Mouse (Mus musculus) thymus, adult 2 months (tissue): ENCODE measurements around the gene Cisd3. TPM values are rescaled to one million over a fixed set of nuclear protein-coding genes. Genes with fewer than 3 reads are reported as not detected.

Experiments
- DNase-seq: peaks from one replicate; pipeline ENCODE4 v3.0.0; 2021
- H3K27ac ChIP-seq: fragments of 200-500 bp; 2 replicates; pipeline ENCODE4 v1.5.1; 2012; ENCODE audit warnings: low read length, control low read depth; ENCODE audit not compliant: control insufficient read depth, insufficient read depth
- H3K27me3 ChIP-seq: fragments of 200-500 bp; 2 replicates; pipeline ENCODE4 v1.6.1; 2012; ENCODE audit warnings: mild to moderate bottlenecking, low read length, moderate library complexity, mixed read lengths; ENCODE audit not compliant: control insufficient read depth, insufficient read depth
- H3K36me3 ChIP-seq: fragments of 200-500 bp; 2 replicates; pipeline ENCODE4 v1.6.1; 2012; ENCODE audit warnings: mild to moderate bottlenecking, low read length, moderate library complexity; ENCODE audit not compliant: control insufficient read depth, insufficient read depth
- H3K4me1 ChIP-seq: fragments of 200-500 bp; replicated peaks from 2 replicates; pipeline ENCODE4 v1.6.1; 2012; ENCODE audit warnings: low read length; ENCODE audit not compliant: control insufficient read depth, insufficient read depth
- H3K4me3 ChIP-seq: fragments of 200-500 bp; 2 replicates; pipeline ENCODE4 v1.5.1; 2012; ENCODE audit warnings: mild to moderate bottlenecking, low read length, control low read depth, moderate library complexity; ENCODE audit not compliant: control insufficient read depth, insufficient read depth
- CTCF ChIP-seq: fragments of 200-500 bp; IDR thresholded peaks from 2 replicates; pipeline ENCODE4 v1.5.1; 2012; ENCODE audit warnings: mild to moderate bottlenecking, control low read depth, low read length, moderate library complexity, borderline replicate concordance; ENCODE audit not compliant: control insufficient read depth, poor library complexity, insufficient read depth; ENCODE audit errors: extremely low read depth
- POLR2A ChIP-seq: fragments of 200-500 bp; IDR thresholded peaks from 2 replicates; pipeline ENCODE4 v1.6.1; 2012; ENCODE audit warnings: mild to moderate bottlenecking, low read length, control low read depth, moderate library complexity; ENCODE audit not compliant: control insufficient read depth, poor library complexity, insufficient read depth; ENCODE audit errors: extremely low read depth
- WGBS: fragments of 180-500 bp; shearing (Covaris S2); methylation state at CpG from one replicate; pipeline ENCODE4 v1.1.7; 2018; 5-methylcytosine and 5-hydroxymethylcytosine counted together
- polyA plus RNA-seq: library from polyadenylated mRNA; depleted of rRNA; stranded (reverse); fragments of >200 nt; gene quantifications from 2 replicates; pipeline ENCODE4 v1.2.3, GENCODE M21; 2012

The Cisd3 gene
- polyA plus RNA-seq, 1 experiment, result 24.9 TPM

- no peak for DNase-seq
- H3K27ac ChIP-seq, result no peak overlapping the region
These were observed 16.4 kb upstream of the Cisd3 start for GRCm38 (mm10) chr11:97669268-97669667.

GRCm38 (mm10) chr11:97669829-97670228 lies 15.8 kb upstream of the Cisd3 start:
- no peak overlapping the region for H3K4me3 ChIP-seq

More at GRCm38 (mm10) chr11:97669268-97669667, 16.4 kb upstream of the Cisd3 start:
- 96% methylated on average over 15 of the region's 15 CpGs for WGBS
- Histone ChIP-seq H3K36me3 (peaks cover 18% of the 10 kb centered on the region), H3K4me3 (no peak overlapping the region), H3K27me3 (no peaks in the 10 kb centered on the region), H3K4me1 (peaks cover 12% of the 10 kb centered on the region)
- no peak for TF ChIP-seq POLR2A
- TF ChIP-seq CTCF, result no peak

DNA sequence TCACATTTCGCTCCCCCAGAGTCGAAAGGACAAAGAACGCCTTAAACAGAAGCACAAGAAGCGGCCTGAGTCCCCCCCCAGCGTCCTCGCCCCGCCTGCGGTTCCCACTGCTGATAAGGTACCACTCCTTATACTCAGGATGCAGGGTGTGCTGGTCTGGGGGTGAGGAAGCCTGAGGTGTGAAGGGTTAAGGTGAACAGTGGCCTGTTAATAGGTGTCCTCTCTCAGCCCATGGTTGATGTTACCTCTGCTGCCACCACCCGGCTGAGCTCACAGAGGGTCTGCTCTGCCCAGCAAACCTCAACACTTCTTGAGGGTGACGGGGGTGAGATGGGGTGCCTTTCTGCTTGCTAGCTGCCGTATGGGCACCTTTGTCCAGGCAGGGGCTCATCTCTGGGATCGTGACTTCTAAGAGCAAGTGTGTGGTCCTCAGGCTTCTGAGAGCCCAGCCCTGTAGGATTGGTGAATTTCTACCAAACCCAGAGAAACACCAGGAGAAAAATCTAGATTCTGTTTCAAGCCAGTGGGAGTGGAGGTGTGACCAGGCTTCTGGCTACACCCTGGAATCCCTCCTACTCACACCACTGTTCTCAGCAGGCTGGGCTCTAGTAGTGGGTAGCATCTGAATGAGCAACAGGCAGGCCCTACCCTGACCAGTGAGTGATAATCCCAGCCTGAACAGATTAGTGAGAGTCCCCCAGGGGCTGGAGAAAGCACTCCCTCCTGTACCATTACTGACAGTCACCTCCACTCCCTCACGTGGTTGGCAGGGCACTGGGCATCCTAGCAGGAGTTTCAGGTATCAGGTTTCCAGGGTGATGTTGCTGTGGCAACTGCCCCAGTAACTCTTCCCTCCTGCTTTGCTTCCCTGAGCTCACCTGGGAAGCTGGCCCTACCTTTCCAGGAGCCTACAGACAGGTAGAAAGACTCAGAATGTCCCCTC lies 15.1 kb upstream of the Cisd3 start:
- no peaks in the 10 kb centered on the region for H3K27me3 ChIP-seq
- H3K36me3 ChIP-seq, result peaks cover 30% of the 10 kb centered on the region
- WGBS, result 96% methylated on average over 13 of the region's 13 CpGs
- no peak for DNase-seq
- no peak overlapping the region for H3K27ac ChIP-seq
- 0 out of 2 replicates have a peak, but pooled peaks cover 2% of the 10 kb centered on the region for H3K4me1 ChIP-seq
- TF ChIP-seq CTCF (no peak), POLR2A (no peak)
- no peak overlapping the region for H3K4me3 ChIP-seq

More at GRCm38 (mm10) chr11:97669829-97670228, 15.8 kb upstream of the Cisd3 start:
- Histone ChIP-seq H3K27ac (no peak overlapping the region), H3K4me1 (peaks cover 9% of the 10 kb centered on the region), H3K27me3 (no peaks in the 10 kb centered on the region), H3K36me3 (peaks cover 23% of the 10 kb centered on the region)
- DNase-seq, result no peak
- TF ChIP-seq CTCF (no peak), POLR2A (no peak)
- 83% methylated on average over 6 of the region's 6 CpGs for WGBS

- WGBS, result 83% methylated on average over 2 of the region's 2 CpGs
- TF ChIP-seq POLR2A (no peak), CTCF (no peak)
- Histone ChIP-seq H3K27me3 (no peaks in the 10 kb centered on the region), H3K4me1 (no peaks in the 10 kb centered on the region), H3K4me3 (no peak overlapping the region), H3K27ac (no peak overlapping the region), H3K36me3 (peaks cover 30% of the 10 kb centered on the region)
- no peak for DNase-seq
These were observed 14.5 kb upstream of the Cisd3 start for GRCm38 (mm10) chr11:97671177-97671527.

DNA sequence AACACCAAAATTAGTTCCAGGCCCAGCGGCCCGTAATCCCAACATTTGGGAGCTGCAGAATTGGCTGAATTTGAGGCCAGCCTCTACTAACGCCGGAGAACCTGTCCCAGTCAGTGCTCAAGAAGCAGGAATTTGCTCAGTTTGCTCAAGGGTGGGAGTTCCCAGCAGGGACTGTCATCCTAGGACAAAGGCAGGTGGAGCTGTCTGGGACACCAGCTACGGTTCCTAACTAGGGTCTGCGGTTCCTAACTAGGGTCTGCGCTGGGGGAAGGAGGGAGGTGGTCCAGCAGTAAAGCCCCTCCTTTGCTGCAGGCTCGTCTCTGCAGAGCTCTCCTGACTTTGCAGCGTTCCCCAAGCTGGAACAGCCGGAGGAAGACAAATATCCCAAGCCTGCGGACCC lies 12.5 kb upstream of the Cisd3 start:
- H3K36me3 ChIP-seq, result peaks cover 34% of the 10 kb centered on the region
- H3K4me1 ChIP-seq, result no peaks in the 10 kb centered on the region
- H3K27ac ChIP-seq, result no peak overlapping the region
- H3K4me3 ChIP-seq, result no peak overlapping the region
- no peak for TF ChIP-seq CTCF
- no peak for TF ChIP-seq POLR2A
- no peak for DNase-seq
- WGBS, result 97% methylated on average over 11 of the region's 11 CpGs
- H3K27me3 ChIP-seq, result no peaks in the 10 kb centered on the region

DNA sequence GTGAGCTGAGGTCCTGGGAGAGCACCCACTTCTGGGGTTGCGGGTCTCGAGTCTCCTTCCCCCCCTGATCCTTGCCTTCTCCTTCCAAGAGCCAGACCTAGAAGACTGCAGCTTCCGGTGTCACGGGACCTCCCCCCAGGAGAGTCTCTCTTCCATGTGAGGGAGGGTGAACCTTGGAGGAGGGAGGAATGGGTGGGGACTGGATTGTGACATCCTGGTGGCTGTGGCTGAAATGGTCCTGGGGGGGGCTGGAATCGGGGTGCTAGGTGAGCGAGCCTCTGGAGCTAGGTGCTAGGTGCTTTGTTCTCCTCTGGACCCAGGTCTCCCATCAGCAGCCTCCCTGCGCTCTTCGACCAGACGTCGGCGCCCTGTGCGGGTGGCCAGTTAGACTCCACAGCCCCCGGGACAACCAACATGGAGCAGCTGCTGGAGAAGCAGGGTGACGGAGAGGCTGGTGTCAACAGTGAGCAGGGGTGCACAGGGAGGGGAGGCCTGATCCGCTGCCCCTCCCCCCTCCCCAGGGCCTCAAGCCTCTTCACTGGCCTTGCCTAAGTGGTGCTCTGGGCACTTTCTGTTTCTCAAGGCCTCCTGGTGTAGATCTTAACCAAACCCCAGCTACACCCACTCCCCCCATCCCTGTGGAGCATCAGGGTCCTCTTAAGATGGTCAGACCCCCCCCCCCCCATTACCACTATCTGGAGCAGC lies 9.4 kb upstream of the Cisd3 start:
- no peak overlapping the region for H3K27ac ChIP-seq
- WGBS, result 97% methylated on average over 15 of the region's 15 CpGs
- H3K4me3 ChIP-seq, result no peak overlapping the region
- TF ChIP-seq POLR2A, result no peak
- TF ChIP-seq CTCF, result no peak
- peaks cover 31% of the 10 kb centered on the region for H3K36me3 ChIP-seq
- no peaks in the 10 kb centered on the region for H3K27me3 ChIP-seq
- no peaks in the 10 kb centered on the region for H3K4me1 ChIP-seq
- no peak for DNase-seq

- H3K4me3 ChIP-seq, result no peak overlapping the region
- no peaks in the 10 kb centered on the region for H3K27me3 ChIP-seq
- DNase-seq, result no peak
- no peaks in the 10 kb centered on the region for H3K4me1 ChIP-seq
- H3K27ac ChIP-seq, result no peak overlapping the region
- H3K36me3 ChIP-seq, result peaks cover 35% of the 10 kb centered on the region
- TF ChIP-seq POLR2A, result no peak
- no peak for TF ChIP-seq CTCF
- 96% methylated on average over 15 of the region's 15 CpGs for WGBS
These were observed 8.2 kb upstream of the Cisd3 start for GRCm38 (mm10) chr11:97677381-97677780.
